Mouse (Mus musculus) B cell, adult 2 months (primary cell): ENCODE results near the gene Cx3cr1.

Source experiments
- DNase-seq, 2 experiments: peaks; one replicate each; pipeline ENCODE4 v3.0.0; 2022

Cx3cr1 gene

DNA sequence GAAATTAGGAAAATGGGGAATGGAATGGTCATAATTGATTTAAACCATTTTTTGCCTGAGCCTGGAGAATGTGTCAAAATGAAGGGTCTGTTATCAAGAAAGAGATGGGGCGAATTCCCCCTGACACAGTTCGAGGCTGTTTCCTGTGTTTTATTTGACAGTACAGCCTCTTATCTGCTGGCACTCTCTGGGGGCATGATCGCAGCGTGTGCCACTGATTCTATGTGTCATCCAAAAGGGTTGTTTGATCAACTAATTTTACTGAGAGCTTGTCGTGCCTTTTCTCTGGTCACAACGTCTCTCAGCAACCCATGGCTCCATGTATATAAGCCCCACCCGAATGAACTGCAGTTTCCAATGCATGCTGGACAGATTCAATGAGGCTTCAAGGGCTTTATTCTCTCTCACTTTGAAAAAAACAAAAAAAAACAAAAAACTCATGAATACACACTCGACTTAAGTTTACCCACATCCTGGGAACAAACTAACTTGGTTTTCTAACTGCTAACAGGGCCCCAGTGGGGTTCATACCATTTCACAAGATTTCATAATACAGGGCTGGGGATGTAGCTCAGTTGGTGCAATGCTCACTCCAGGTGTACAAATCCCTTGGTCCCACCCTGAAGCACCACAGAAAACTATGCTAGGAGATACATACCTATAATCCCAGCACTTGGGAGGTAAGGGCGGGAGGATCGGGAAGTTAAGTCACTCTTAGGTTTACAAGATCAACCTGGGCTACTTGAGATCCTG, 76.4 kb downstream of the Cx3cr1 start:
- DNase-seq = no peak

- DNase-seq = no peak
Observed at GRCm38 (mm10) chr9:119991310-119991709, 78.4 kb downstream of the Cx3cr1 start.

DNA sequence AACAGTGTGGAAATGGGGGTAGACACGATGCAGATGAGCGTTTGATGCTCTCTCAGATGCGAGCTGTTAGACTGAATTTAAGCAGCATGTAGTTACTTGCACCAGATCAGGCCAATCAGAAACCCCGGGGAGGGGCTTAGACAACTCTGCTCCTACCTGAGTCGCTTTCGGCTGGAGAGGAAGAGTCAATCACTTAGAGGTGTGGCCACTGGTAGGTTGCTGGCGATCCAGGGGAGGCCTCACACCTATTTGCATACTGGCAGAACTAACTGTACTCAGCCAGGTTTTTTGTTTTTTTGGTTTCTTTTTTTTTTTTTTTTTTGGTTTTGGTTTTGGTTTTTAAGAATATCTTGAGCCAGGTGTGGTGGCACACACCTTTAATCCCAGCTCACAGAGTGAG, 81.4 kb downstream of the Cx3cr1 start:
- DNase-seq = peak; percentile 60 to 66

DNA sequence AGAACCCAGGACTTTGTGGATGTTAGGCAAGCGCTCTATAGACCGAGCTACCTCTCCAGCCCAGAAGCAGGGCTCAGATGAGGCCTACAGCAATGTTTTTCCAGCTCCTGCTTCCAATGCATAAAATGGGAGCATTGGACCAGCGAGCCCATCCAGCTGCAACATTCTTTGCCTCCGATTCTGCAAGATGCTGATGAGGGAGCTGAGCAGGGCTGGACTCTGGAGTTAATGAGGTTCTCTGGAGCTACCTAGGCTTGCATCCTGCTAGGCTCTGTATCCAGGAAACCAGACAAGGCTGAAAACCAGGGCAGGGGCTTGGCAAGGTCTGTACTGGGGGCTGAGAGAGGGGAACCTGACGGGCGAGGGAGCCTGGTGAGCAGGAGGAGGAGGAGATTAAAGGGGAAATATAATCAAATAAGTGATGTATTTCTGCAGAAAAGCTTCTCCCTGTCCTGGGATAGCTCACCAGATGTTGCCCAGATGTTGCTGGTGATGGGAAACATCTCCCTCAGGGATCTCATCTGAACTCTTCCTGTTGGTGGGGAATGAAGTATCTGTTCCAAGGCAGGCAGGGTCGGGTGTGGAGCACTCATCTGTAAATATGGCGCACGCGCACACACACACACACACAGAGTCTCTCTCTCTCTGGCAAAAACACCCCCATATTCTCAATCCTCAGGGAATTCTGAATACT, 83.7 kb downstream of the Cx3cr1 start:
- no peak for DNase-seq

DNA sequence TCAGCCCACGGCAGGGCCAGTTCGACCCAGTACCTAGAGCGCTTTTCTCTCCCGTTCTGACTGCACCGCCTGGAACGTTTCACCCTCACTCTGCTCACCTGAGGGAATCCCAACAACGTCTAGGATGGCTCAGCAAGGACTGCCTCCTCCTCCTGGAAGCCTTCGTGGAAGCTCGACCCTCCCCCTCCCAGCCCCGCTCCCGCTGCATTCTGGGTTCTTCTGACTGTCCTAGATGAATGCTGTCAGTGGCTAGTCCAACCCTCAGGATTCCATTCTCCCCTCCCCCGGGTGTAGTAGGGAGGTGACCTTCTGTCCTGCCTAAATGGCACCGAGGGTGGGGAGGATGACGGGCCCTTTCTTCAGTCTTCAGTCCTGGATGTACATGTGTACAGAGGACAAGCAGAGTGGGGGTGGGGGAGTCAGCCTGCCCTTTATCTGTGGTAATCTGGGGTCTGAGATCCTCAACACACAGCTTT, 85.1 kb downstream of the Cx3cr1 start, which contains the start of gene Csrnp1:
Gene Csrnp1 (minus strand): TSS at position 123 of the 476 bp plus-strand sequence.
- no peak for DNase-seq

DNA sequence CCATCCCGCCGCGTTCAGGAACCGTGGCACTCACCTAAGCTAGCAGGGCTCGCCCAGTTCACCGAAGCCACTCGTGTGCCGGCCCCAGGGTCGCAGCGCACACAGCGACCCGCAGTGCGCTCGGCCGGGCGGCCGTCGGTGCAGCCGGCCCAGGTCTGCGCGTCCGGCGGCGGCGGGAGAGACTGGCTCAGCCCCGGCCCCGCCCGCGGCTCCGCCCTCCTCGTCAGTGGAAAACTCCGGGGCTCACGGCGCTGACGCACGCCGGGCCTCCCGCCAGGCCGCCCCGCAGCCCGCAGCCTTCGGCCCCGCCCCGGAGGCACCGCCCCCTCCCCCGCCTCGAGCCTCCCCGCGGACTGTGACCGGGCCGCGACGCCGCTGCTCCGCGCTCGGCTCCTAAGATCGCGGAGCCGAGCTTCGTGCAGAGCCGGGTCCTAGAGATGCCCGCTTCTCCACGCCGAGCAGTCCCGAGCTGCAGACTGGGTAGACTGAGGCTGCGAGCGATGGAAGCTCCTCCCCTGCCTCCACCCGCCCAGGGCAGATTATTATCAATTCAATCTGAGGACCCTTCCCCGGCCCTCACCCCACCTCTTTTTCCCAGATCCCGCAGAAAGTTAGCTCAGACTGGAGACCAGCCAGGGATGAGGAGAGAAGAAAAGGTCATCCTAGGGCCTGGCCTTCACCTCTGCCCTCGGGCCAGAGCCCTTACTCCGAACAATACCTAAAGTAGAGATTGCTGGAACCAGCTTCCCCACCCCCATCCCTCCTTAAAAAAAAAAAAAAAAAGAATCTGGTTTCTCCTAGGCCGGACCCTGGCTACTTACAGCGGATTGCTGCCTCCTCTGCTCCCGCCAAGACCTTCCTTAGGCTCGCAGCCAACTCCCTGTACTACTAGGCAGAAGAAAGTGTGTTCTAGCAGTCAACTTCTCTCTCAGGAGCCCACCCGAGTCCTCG, 85.8 kb downstream of the Cx3cr1 start:
- peak; percentile 88 for DNase-seq

DNA sequence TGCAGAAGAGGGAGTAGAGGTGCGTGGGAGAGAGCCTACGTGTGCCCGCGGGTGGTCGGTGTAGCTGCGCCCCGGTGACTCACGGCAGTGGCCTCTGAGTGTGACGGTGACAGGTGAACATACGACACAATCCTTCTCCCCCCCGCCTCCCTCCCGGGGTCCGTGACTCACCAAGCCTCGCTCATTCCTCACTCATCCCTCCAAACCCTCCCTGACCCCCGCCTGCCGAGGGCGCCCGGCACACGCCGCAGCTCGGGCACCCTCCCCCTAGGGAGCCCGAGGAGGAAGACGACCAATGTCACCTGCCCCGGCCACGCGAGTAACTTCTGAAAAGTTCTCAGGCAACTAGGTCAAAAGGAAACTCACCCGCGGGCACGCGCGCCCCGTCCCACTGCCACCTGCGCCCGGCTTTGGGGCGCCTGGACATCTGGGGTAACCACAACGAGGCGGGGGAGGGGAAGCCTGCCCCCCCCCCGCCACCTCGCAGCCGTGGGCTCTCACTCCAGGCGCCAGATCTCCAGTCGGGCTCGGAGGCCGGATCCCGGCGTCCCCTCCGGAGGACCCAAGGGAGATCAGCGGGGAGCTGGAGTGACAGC, 86.6 kb downstream of the Cx3cr1 start:
- DNase-seq = peak; percentile 83 to 86

GRCm38 (mm10) chr9:119982241-119982811, 87.4 kb downstream of the Cx3cr1 start:
- DNase-seq = peak; percentile 84 to 87

- DNase-seq = peak; percentile 81 to 82
Observed at GRCm38 (mm10) chr9:119981183-119982179, 88.2 kb downstream of the Cx3cr1 start.

- DNase-seq = no peak
Observed at GRCm38 (mm10) chr9:119980770-119981182, 88.9 kb downstream of the Cx3cr1 start.

DNA sequence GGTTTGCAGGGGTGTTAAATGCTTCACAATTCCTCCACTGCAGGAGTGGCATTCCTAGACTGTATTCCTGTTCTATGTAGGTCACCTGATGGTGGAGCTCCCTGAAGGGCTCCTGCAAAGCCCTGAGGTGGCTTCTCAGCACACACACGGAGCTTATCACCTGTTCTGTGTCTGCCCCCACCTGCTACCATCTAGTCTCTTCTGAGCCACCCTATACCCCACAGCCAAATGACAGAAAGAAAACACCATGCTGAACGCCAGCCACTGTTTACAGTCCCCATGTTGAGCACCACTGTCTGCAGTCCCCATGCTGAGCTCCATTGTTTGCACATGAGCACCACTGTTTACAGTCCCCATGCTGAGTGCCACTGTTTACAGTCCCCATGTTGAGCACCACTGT, 89.9 kb downstream of the Cx3cr1 start:
- DNase-seq = no peak

- no peak for DNase-seq
Observed at GRCm38 (mm10) chr9:119978811-119979441, 90.8 kb downstream of the Cx3cr1 start.

- peak; percentile 81 to 85 for DNase-seq
Observed at GRCm38 (mm10) chr9:119978151-119978810, 91.4 kb downstream of the Cx3cr1 start.

DNA sequence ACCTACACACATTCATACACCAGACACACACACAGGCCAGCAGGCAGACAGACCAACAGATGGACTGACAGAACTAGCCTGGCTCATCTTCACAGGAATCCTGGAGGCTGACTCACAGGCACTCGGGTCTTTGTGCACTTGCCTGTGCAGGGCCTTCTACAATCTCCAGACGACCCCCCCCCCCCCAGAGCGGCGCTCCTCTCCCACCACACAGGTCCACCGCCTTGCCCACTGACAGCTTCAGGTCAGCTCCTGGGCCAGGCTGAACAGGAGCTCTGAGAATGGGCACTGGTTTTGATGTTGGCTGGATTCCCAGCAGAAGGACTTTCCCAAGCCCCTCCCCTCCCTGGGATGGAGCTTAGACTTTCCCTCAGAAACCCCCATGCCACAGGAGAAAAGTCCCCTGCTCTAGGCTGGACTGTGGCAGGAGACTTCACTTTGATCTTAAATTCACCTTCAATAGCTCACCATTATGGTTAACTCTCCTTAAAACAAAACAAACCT, 92.1 kb downstream of the Cx3cr1 start:
- DNase-seq = no peak

DNA sequence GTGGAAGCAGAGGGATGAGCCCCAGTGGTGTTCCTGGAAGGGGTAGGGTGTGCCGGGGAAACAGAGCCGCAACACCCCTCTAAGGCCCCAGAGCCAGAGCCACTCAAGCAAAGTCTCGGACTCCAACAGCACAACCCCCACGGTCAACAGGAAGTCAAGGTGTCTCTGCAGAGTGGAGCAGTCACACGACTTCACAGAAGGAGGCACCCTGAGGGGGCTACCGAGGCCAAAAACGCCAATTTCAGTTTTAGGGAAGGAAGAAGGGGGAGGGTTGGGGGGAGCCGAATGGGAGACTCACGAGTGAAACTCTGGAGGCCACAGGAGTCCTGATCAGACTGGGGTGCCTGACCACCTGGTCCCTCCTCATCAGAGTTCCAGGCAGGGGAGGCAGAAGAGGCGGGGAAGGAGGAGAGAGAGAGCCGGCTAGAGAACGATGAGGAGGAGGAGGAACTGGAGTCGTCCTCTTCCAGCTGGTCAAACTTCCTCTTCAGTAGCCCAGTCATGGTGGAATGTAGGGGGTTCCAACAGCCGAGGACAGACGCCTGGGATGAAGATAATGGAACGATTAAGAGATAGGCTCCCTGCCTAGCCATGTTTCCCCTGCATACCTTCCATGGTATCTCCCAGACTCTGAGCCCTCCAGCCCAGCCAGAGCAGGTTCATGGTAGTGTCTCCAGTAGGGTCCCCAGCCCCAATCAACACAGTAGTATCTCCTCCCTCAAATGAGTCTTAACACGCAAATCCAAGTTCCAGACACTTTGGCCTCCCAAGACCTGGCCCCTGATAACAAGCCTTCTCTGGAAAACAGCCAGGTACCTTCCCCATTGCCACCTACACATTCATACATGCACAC, 92.7 kb downstream of the Cx3cr1 start:
- DNase-seq = peak; percentile 53 to 59

- DNase-seq = no peak
Observed at GRCm38 (mm10) chr9:119975286-119975685, 94.4 kb downstream of the Cx3cr1 start.

GRCm38 (mm10) chr9:119974609-119975008, 95.1 kb downstream of the Cx3cr1 start:
- peak; percentile 64 to 66 for DNase-seq

DNA sequence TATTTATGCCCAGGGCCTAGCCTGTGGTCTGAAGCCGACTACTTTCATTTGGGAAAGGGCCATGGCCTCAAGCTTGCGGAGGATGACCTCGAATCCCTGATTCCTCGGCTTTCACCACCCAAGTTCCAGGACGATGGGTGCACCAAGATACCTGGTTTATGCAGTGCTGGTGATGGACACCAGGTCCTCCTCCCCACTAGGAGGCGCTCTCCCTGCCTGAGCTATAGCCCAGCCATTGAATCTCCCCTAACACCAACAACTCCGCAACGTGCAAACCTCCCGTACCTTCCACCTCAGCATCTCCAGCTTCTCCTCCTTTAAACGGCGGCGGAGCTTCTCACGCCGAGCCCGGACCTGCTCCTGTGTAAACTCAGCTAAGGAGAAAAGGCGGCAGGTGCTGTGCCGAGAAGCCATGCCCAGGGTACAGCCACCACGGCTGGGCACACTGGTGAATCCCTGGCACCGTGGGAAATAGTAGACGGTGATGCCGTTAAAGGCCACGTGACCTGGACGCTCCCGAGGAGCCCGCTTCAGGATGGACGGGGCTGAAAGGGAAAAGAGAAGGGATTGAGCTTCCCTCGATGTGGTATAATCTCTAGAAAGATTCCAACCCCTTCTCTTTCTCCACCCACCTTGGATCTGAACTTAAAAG, 95.7 kb downstream of the Cx3cr1 start:
- peak; percentile 77 to 80 for DNase-seq
